Mouse (Mus musculus): Measurements from ENCODE around the gene Stk24. TPM values are rescaled to one million over a fixed set of nuclear protein-coding genes. Genes with fewer than 3 reads are reported as not detected.

Stk24 gene
- polyA plus RNA-seq, 1 experiment: 29.8 TPM

GRCm38 (mm10) chr14:121236736-121237135 is 143.1 kb downstream of the Stk24 start:
- H3K79me3 ChIP-seq (ENCODE audit: low read depth): no peaks in the 10 kb centered on the region
- TF ChIP-seq MYOD1 (IDR thresholded peaks at IDR 0.05; ENCODE audit: control insufficient read depth, insufficient read length, low read depth) (no peak), MAX (IDR thresholded peaks at IDR 0.05) (no peak), CEBPB (IDR thresholded peaks at IDR 0.05; ENCODE audit: low read depth) (no peak)
- H3K4me3 ChIP-seq (ENCODE audit: insufficient read depth, poor library complexity, severe bottlenecking): no peak overlapping the region
- H3K79me2 ChIP-seq (ENCODE audit: control insufficient read depth, insufficient read depth): no peaks in the 10 kb centered on the region
- no peaks in the 10 kb centered on the region for H3K27me3 ChIP-seq (ENCODE audit: control insufficient read depth, insufficient read depth, insufficient read length)
- peaks cover 60% of the 10 kb centered on the region for H3K36me3 ChIP-seq (ENCODE audit: control insufficient read depth, insufficient read depth)
- no peak overlapping the region for H3ac ChIP-seq (ENCODE audit: control insufficient read depth, insufficient read length, low read depth)

Other genes with a start within 250 kb of the Stk24 start
- not detected for gene Slc15a1, start 125.2 kb upstream of the Stk24 start, polyA plus RNA-seq (2012; fragmentation: generic; extraction: Trizol)

Data from C2C12 (cell line).